Mouse (Mus musculus) 3T3-L1 (cell line): ENCODE data around the gene Hepacam.
A peak's percentile ranks its signal among the peaks of the same experiment; 100 is the strongest.

Source experiments
- DNase-seq: peaks from one replicate; pipeline ENCODE4 v3.0.0-alpha.2; 2015; ENCODE audit warnings: low read depth, low spot score

The Hepacam gene

GRCm38 (mm10) chr9:37384284-37385182 is 17.4 kb downstream of the Hepacam start:
- DNase-seq: no peak

GRCm38 (mm10) chr9:37390891-37391290 is 23.7 kb downstream of the Hepacam start:
- DNase-seq: no peak

GRCm38 (mm10) chr9:37392071-37392470 is 24.9 kb downstream of the Hepacam start:
- DNase-seq: no peak

GRCm38 (mm10) chr9:37393482-37394131 is 26.5 kb downstream of the Hepacam start:
- DNase-seq: no peak

- no peak for DNase-seq
These were observed 33.4 kb downstream of the Hepacam start for GRCm38 (mm10) chr9:37400585-37400984.

- DNase-seq: no peak
These were observed 34.7 kb downstream of the Hepacam start, which contains the start of gene Robo4 for GRCm38 (mm10) chr9:37401802-37402201. Gene Robo4 (plus strand): TSS chr9:37401897.

GRCm38 (mm10) chr9:37402501-37402900 is 35.4 kb downstream of the Hepacam start:
- no peak for DNase-seq

GRCm38 (mm10) chr9:37403011-37403410 is 35.9 kb downstream of the Hepacam start:
- no peak for DNase-seq

- peak; percentile 58 for DNase-seq
These were observed 39.2 kb downstream of the Hepacam start for GRCm38 (mm10) chr9:37406372-37406771.

- no peak for DNase-seq
These were observed 40.8 kb downstream of the Hepacam start for GRCm38 (mm10) chr9:37407850-37408502.

GRCm38 (mm10) chr9:37409698-37410445 is 42.7 kb downstream of the Hepacam start:
- DNase-seq: no peak

GRCm38 (mm10) chr9:37412989-37413388 is 45.8 kb downstream of the Hepacam start:
- DNase-seq: no peak

- DNase-seq: no peak
These were observed 47.5 kb downstream of the Hepacam start for GRCm38 (mm10) chr9:37414666-37415065.

- peak; percentile 34 for DNase-seq
These were observed 51.6 kb downstream of the Hepacam start for GRCm38 (mm10) chr9:37418791-37419190.

GRCm38 (mm10) chr9:37420676-37421075 is 53.5 kb downstream of the Hepacam start:
- DNase-seq: peak; percentile 85

GRCm38 (mm10) chr9:37421239-37421638 is 54.1 kb downstream of the Hepacam start:
- DNase-seq: no peak

GRCm38 (mm10) chr9:37429326-37429725 is 62.2 kb downstream of the Hepacam start:
- DNase-seq: no peak

- DNase-seq: peak; percentile 89
These were observed 63.4 kb downstream of the Hepacam start for GRCm38 (mm10) chr9:37430582-37430981.

GRCm38 (mm10) chr9:37432026-37432666 is 65.0 kb downstream of the Hepacam start:
- peak; percentile 15 for DNase-seq

GRCm38 (mm10) chr9:37432720-37433421 is 65.7 kb downstream of the Hepacam start, which contains the start of gene Robo3:
Gene Robo3 (minus strand): TSS chr9:37433246.
- no peak for DNase-seq
